15 mouse cellular contexts compared by ENCODE assay signal in genomic region chr19:5472857-5473256, GRCm38 (mm10). TPM values are rescaled to one million over a fixed set of nuclear protein-coding genes. Genes with fewer than 3 reads are reported as not detected.
A peak's percentile ranks its signal among the peaks of the same experiment; 100 is the strongest.
DNase-seq lines count a peak whose midpoint lies in the region; ATAC-seq and TF ChIP-seq lines count a peak whose summit lies in the region.
"Had no signal": no experiment of that assay in that cellular context is flagged by ENCODE, and none has a peak within 500 bp of the region (broad histone marks: within the 10 kb centered on the region; RNA-seq: fewer than 3 reads in every experiment).

No protein-coding gene starts in this region.

- H3K27me3 ChIP-seq in E14TG2a.4 (ENCODE audit: insufficient read depth, low read length) = peaks cover 38% of the 10 kb centered on the region
- no peaks in the 10 kb centered on the region; the same call in 1 of the 2 replicates for H3K27me3 ChIP-seq in embryonic facial prominence, embryonic 12.5 days
- H3K27me3 ChIP-seq in liver, postnatal 0 days (ENCODE audit: insufficient read depth, low read length) = peaks cover 23% of the 10 kb centered on the region

- peaks cover 54% of the 10 kb centered on the region for H3K4me1 ChIP-seq in E14TG2a.4 (replicated peaks; ENCODE audit: low read depth, low read length)
- H3K4me1 ChIP-seq in embryonic facial prominence, embryonic 12.5 days = peaks cover 15% of the 10 kb centered on the region
- 0 out of 2 replicates have a peak, but pooled peaks cover 3% of the 10 kb centered on the region for H3K4me1 ChIP-seq in liver, postnatal 0 days (ENCODE audit: insufficient read depth)

- intact Hi-C loops in left cerebral cortex, adult 2 months (cut with DNase I) = no loop called here
- intact Hi-C loops in left cerebral cortex, postnatal 10 days (cut with DNase I) = no loop called here

- WGBS in embryonic facial prominence, embryonic 12.5 days = 82% methylated on average over 3 of the region's 3 CpGs
- 70% methylated on average over 3 of the region's 3 CpGs for WGBS in liver, postnatal 0 days (ENCODE audit: insufficient replicate concordance)

- H3K36me3 ChIP-seq in E14TG2a.4 (ENCODE audit: insufficient read depth, low read length) = peaks cover 2% of the 10 kb centered on the region; the same call in 1 of the 2 replicates
- H3K36me3 ChIP-seq in embryonic facial prominence, embryonic 12.5 days = peaks cover 11% of the 10 kb centered on the region
- no peaks in the 10 kb centered on the region for H3K36me3 ChIP-seq in liver, postnatal 0 days (replicated peaks; ENCODE audit: insufficient read depth, low read length)
- H3K36me3 ChIP-seq: liver, embryonic 13.5 days had no signal

- H3K9me3 ChIP-seq in E14TG2a.4 (ENCODE audit: low read length) = no peaks in the 10 kb centered on the region
- no peaks in the 10 kb centered on the region for H3K9me3 ChIP-seq in embryonic facial prominence, embryonic 12.5 days
- H3K9me3 ChIP-seq in liver, postnatal 0 days (ENCODE audit: low read length) = no peaks in the 10 kb centered on the region
- H3K9me3 ChIP-seq: forebrain, embryonic 10.5 days; G1E; liver, embryonic 13.5 days had no signal

- no peak overlapping the region for H3K4me3 ChIP-seq in left cerebral cortex, adult 2 months
- no peak overlapping the region for H3K4me3 ChIP-seq in E14TG2a.4 (replicated peaks; ENCODE audit: low read length)
- no peak overlapping the region; the same call in 1 of the 2 replicates for H3K4me3 ChIP-seq in embryonic facial prominence, embryonic 12.5 days
- H3K4me3 ChIP-seq in liver, postnatal 0 days (ENCODE audit: low read depth, low read length) = no peak overlapping the region

- H3K27ac ChIP-seq in left cerebral cortex, adult 2 months = no peak overlapping the region
- no peak overlapping the region for H3K27ac ChIP-seq in embryonic facial prominence, embryonic 12.5 days
- no peak overlapping the region for H3K27ac ChIP-seq in liver, postnatal 0 days (ENCODE audit: low read depth)
- H3K27ac ChIP-seq: liver, embryonic 13.5 days had no signal

- TF ChIP-seq CTCF in left cerebral cortex, adult 2 months (IDR thresholded peaks at IDR 0.05) = peak; percentile 40
- peak; percentile 7; the same call in 1 of the 2 replicates for TF ChIP-seq CTCF in E14TG2a.4 (conservative IDR thresholded peaks at IDR 0.05; ENCODE audit: low read length)
- TF ChIP-seq CTCF in liver, postnatal 0 days (IDR thresholded peaks at IDR 0.05; ENCODE audit: low read depth) = peak; percentile 41

- no peak overlapping the region for H3K9ac ChIP-seq in embryonic facial prominence, embryonic 12.5 days
- H3K9ac ChIP-seq in liver, postnatal 0 days (replicated peaks) = no peak overlapping the region

- peak overlapping the region; percentile 87; the same call in 1 of the 2 replicates for H3K4me2 ChIP-seq in embryonic facial prominence, embryonic 12.5 days (replicated peaks)
- no peak overlapping the region for H3K4me2 ChIP-seq in liver, postnatal 0 days (ENCODE audit: low read depth, low read length)

- TF ChIP-seq EP300 in liver, postnatal 0 days (IDR thresholded peaks at IDR 0.05; ENCODE audit: low read depth) = no peak

- no peak for ATAC-seq in embryonic facial prominence, embryonic 12.5 days (ENCODE audit: insufficient number of reproducible peaks, insufficient read depth, low FRiP score, low TSS enrichment)
- no peak for ATAC-seq in liver, postnatal 0 days

- no peak for DNase-seq in left cerebral cortex, adult 2 months (ENCODE audit: extremely low spot score in 1 of 2, low spot score in 2 of 2)
- DNase-seq in left cerebral cortex, postnatal 10 days (ENCODE audit: extremely low spot score in 1 of 2, low spot score in 2 of 2) = no peak
- DNase-seq in liver, postnatal 0 days = no peak
- DNase-seq in adrenal gland, postnatal 4 days (ENCODE audit: low spot score in 2 of 2) = no peak
- no peak for DNase-seq in kidney, postnatal 25 days
- DNase-seq: cerebellum, adult 2 months; liver, embryonic 13.5 days; thymus, postnatal 14 days had no signal

RNA-seq across cellular contexts. Expression of gene Efemp2, which starts 0.9 kb away (rescaled TPM):
- 10 to 100 TPM; 16.8 to 17.2 TPM for total RNA-seq in left cerebral cortex, adult 2 months (2021)
- 10 to 100 TPM; 18.3 to 18.6 TPM for total RNA-seq in left cerebral cortex, postnatal 10 days (2021)
- polyA plus RNA-seq in embryonic facial prominence, embryonic 12.5 days (2016; fragmentation: Nextera tagmentation; extraction: Ambion mirVana) = 145 TPM in 2 replicates
- polyA plus RNA-seq in liver, postnatal 0 days (2015; fragmentation: Nextera tagmentation; extraction: Ambion mirVana) = 8.1 and 9.2 TPM in 2 replicates
- total RNA-seq in adrenal gland, postnatal 4 days (2021) = 10 to 100 TPM; 80.0 to 88.0 TPM
- total RNA-seq: hematopoietic stem cell, adult 5-6 weeks had no signal

RNA-seq across cellular contexts. Expression of gene Ctsw, which starts 4.5 kb away (rescaled TPM):
- under 1 TPM; 0.36 to 0.47 TPM for total RNA-seq in left cerebral cortex, adult 2 months (2021)
- 1 to 10 TPM; 2.5 to 4.9 TPM for total RNA-seq in left cerebral cortex, postnatal 10 days (2021)
- polyA plus RNA-seq in embryonic facial prominence, embryonic 12.5 days (2016; fragmentation: Nextera tagmentation; extraction: Ambion mirVana) = 1.9 and 2.1 TPM in 2 replicates
- polyA plus RNA-seq in liver, postnatal 0 days (2015; fragmentation: Nextera tagmentation; extraction: Ambion mirVana) = 1.4 and 1.9 TPM in 2 replicates
- total RNA-seq in adrenal gland, postnatal 4 days (2021) = 1 to 10 TPM in 1 of 2 experiments, under 1 TPM in 1; 0.67 to 1.3 TPM
- total RNA-seq: G1E; gastrocnemius, adult 18-20 months; layer of hippocampus, postnatal 25 days had no signal
- polyA plus RNA-seq: G1E had no signal

RNA-seq across cellular contexts. Expression of gene Fibp, which starts 12.4 kb away (rescaled TPM):
- 10 to 100 TPM; 88.9 to 92.1 TPM for total RNA-seq in left cerebral cortex, adult 2 months (2021)
- total RNA-seq in left cerebral cortex, postnatal 10 days (2021) = 10 to 100 TPM; 89.9 to 90.4 TPM
- polyA plus RNA-seq in embryonic facial prominence, embryonic 12.5 days (2016; fragmentation: Nextera tagmentation; extraction: Ambion mirVana) = 146 and 150 TPM in 2 replicates
- polyA plus RNA-seq in liver, postnatal 0 days (2015; fragmentation: Nextera tagmentation; extraction: Ambion mirVana) = 35.6 and 35.7 TPM in 2 replicates
- total RNA-seq in adrenal gland, postnatal 4 days (2021) = 100 to 1,000 TPM; 134 to 137 TPM

RNA-seq across cellular contexts. Expression of gene Ccdc85b, which starts 15.2 kb away (rescaled TPM):
- total RNA-seq in left cerebral cortex, adult 2 months (2021) = 10 to 100 TPM; 29.5 to 30.6 TPM
- total RNA-seq in left cerebral cortex, postnatal 10 days (2021) = 10 to 100 TPM; 21.9 to 24.0 TPM
- polyA plus RNA-seq in embryonic facial prominence, embryonic 12.5 days (2016; fragmentation: Nextera tagmentation; extraction: Ambion mirVana) = 10.8 and 11.0 TPM in 2 replicates
- polyA plus RNA-seq in liver, postnatal 0 days (2015; fragmentation: Nextera tagmentation; extraction: Ambion mirVana) = 1.6 and 2.1 TPM in 2 replicates
- 10 to 100 TPM; 10.4 to 10.6 TPM for total RNA-seq in adrenal gland, postnatal 4 days (2021)

RNA-seq across cellular contexts. Expression of gene Mus81, which starts 15.3 kb away (rescaled TPM):
- 10 to 100 TPM; 33.3 to 33.4 TPM for total RNA-seq in left cerebral cortex, adult 2 months (2021)
- 10 to 100 TPM; 32.2 to 33.3 TPM for total RNA-seq in left cerebral cortex, postnatal 10 days (2021)
- 44.1 and 46.6 TPM in 2 replicates for polyA plus RNA-seq in embryonic facial prominence, embryonic 12.5 days (2016; fragmentation: Nextera tagmentation; extraction: Ambion mirVana)
- polyA plus RNA-seq in liver, postnatal 0 days (2015; fragmentation: Nextera tagmentation; extraction: Ambion mirVana) = 8.6 and 11.9 TPM in 2 replicates
- 10 to 100 TPM; 24.9 to 29.8 TPM for total RNA-seq in adrenal gland, postnatal 4 days (2021)

Comparison
In these comparisons a context has a peak if more than half of its experiments do, and no peak if none do; other contexts are left out.
1. RNA of gene Efemp2, which starts 0.9 kb away (total RNA-seq): 80.0 to 88.0 TPM in adrenal gland, postnatal 4 days; 18.3 to 18.6 TPM in left cerebral cortex, postnatal 10 days and 16.8 to 17.2 TPM in left cerebral cortex, adult 2 months; every median in the first group is over 4 times any median in the second.
2. Peak in every context shown above with its lines, with median percentiles within 50 percentile points of each other: CTCF ChIP-seq.